Mouse (Mus musculus) E14TG2a.4 (cell line): ENCODE measurements around the gene Cfap52.

Experiments
- CTCF ChIP-seq: conservative IDR thresholded peaks from 2 replicates; pipeline ENCODE4 v1.5.1; 2014; ENCODE audit warnings: low read length
- POU5F1 ChIP-seq: IDR thresholded peaks from 2 replicates; pipeline ENCODE4 v1.6.1; 2014; ENCODE audit warnings: low read length, borderline replicate concordance

- TF ChIP-seq CTCF, result no peak
- no peak for TF ChIP-seq POU5F1
Observed at GRCm38 (mm10) chr11:67925000-67925399, 40.5 kb downstream of the Cfap52 start.
